Mouse (Mus musculus): ENCODE measurements around the gene Hes3.

Gene Hes3

DNA sequence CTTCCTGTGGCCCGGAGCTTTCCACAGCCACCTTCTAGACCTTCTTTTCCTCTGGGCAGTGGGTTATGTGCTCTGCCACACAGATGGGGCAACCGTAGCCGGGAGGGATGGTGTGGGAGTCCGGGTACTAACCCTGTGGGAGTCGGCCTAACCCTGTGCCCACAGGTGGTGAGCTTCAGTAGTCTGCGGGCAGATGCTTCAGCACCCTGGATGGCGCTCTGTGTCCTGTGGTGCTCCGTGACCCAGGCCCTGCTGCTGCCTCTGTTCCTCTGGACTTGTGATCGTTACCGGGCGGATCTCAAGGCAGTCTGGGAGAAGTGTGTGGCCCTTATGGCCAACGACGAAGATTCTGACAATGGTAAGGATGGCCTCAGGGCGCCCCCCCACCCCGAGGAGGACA lies 9.9 kb downstream of the Hes3 start:
- DNase-seq (ENCODE audit: low read depth, low spot score), result no peak

- no peak for DNase-seq (ENCODE audit: low read depth, low spot score)
These were observed 12.5 kb downstream of the Hes3 start for GRCm38 (mm10) chr4:152278986-152279385.

GRCm38 (mm10) chr4:152277916-152278315 lies 13.5 kb downstream of the Hes3 start:
- DNase-seq (ENCODE audit: low read depth, low spot score), result no peak

DNA sequence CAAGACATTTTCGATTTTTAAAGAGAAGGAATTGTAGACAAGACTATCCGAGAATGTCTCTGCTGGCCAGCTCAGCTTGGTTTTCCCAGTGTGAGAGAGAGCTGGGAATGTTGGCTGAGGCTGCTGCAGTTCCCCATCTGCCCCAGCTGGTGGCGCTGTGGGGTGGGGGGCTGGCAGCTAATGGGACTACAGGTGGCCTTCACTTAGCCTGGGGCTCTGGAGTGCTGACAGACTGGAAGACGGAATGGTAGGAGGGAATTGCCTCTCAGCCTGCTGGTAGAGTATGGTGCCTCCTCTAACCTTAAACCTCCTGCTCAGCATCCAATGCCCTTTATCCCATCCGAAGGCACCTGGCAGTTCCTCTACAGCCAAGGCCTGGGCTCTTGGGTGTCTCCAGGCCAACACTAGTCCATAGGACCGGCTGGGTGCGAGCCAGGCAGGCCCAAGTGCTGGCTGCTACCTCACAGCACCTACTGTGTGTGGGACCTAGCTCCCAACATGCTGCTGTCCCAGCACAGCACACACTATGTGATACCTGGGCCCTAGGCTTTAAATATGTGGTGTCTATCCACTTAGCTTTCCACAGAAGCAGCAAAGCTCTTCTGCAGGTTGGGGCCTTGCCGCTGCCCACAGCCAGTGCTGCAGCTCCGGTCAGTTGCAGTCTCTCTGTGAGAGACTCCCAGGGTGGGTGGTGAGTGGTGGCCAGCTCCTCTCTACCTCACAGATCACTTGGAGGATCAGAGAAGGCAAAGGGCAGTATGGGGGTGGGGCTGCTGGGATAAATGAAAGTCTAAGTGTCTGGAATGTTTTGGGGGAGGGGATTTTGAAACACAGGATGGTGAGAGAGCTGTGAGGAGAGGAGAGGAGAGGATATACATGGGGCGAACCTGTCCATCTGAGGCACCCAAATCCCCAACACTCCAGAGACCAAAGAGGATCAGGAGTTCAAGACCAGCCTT lies 14.8 kb downstream of the Hes3 start:
- no peak for DNase-seq (ENCODE audit: low read depth, low spot score)

DNA sequence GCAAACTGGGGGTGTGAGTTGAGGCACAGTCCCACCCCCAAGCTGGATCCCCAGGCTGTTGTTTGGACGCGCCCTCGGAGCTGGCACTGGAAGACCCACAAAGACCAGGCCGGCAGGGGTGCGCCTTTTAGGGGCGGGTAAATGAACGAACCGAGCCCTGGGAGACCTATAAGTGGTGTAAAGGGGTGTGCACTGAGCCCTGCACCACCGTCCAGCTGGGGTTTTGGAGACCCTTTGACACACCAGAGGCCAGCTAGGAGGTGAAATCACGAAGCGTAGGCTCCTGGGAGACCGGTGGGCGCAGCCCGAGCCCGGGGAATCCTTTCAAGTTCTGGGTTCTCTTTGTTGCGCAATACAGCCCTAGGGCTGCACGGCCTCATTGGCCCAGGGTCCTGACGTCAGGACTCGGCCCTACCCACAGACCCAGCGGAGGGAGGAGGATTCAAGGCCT lies 16.8 kb downstream of the Hes3 start:
- peak; percentile 51 for DNase-seq (ENCODE audit: low read depth, low spot score)

GRCm38 (mm10) chr4:152273621-152274236 lies 17.7 kb downstream of the Hes3 start, which contains the start of gene Gpr153:
TSS of gene Gpr153 (plus strand) at chr4:152274232.
- DNase-seq (ENCODE audit: low read depth, low spot score), result no peak

GRCm38 (mm10) chr4:152273191-152273590 lies 18.3 kb downstream of the Hes3 start:
- no peak for DNase-seq (ENCODE audit: low read depth, low spot score)

DNA sequence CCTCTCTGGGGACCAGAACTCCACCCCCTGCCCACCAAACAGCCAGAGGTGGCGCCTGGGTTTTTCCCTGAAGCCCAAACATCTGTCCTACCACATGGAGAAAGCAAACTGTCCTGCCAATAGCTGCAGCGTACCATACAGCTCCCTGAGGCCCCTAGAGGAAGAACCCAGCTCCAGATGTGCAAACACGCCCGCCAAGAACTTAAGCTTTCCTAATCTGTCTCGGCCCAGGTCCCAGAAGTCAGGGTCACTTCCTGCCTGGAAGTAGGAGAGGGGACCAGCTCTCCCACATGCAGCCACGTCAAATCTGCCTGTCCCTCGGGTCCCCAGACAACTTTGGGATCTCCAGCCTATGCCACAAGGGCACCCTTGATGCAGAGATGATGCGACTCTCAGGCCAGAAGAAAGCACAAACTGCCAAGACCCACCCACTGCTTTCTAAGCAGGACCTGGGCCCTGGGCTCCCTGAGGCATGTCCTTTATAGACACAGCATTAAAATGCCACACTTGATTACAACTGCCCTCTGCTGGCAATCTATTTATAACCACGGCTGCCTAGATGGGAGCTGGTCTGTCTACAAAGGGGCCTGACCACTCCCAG lies 18.9 kb downstream of the Hes3 start:
- peak; percentile 82 for DNase-seq (ENCODE audit: low read depth, low spot score)

DNA sequence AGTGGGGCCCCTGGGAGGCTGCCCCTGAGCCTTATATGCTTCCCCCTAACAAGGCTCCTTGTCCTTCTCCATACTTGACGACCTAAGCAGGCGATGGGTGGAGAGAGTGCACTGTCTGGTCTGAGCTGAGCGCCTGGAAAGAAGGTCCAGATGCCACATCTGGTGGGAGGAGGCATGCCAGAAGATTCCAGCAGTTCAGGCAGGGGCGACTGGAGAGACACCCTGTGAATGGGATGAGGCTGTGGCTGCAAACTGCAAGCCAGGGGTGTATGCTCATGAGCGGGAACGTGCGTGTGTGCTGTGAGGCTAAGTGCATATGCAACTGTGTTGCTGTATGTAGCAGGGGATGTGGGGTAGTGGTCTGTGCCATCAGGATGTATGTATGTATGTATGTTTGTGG lies 19.5 kb downstream of the Hes3 start:
- DNase-seq (ENCODE audit: low read depth, low spot score), result no peak

DNA sequence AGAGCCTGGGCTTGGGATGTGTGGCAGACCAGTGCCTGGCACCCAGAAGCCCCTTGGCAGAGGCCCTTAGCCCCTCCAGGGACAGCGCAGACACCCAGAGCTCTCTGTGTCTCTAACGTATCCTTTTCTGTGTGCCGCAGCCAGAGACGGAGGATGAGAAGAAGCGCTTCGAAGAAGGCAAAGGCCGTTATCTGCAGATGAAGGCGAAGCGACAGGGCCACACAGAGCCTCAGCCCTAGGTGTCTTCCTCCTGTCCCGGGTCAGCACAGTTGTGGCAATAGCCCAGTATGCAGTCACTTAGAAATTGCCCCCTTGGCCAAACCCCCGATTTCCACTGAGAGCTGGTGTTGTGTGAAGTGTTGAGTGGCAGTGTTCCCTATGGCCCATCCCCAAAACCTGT lies 20.1 kb downstream of the Hes3 start:
- DNase-seq (ENCODE audit: low read depth, low spot score), result no peak

DNA sequence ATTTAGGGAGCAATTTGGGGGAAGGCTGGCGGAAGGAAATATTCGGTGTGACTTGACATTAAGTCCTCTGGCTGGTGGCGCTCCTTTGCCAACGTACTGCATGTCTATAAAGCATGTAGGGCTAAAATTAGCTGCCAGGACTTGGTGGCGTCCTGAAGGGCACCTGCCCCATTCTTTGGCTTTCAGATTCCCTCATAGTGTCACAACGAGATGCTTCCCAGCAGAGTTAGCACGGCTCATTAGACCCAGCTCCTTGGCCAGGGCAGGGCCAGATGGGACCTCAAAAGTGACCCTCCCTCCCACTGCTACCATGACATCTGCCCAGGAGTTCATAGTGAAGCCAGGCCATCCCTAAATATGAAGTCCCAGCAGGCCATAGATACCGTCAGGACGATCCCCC lies 20.9 kb downstream of the Hes3 start:
- DNase-seq (ENCODE audit: low read depth, low spot score), result no peak

DNA sequence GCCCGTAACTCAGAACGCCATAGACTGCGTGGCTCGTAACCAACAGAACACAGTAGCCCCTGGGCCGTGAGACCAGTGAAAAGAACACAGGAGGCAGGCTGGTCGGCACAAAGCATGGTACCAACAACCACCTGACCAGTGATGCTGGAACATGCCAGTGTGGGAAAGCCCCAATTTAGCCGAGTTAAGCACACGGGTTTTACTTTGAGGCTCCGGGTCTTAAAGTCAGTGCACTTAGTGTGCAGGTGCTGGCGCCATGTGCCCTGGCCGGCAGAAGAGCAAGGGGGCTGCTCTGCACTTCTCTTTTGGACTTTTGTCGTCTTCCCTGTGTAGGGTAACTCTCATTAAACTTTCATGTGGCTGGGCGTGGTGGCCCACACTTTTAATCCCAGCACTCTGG lies 21.5 kb downstream of the Hes3 start:
- no peak for DNase-seq (ENCODE audit: low read depth, low spot score)

DNA sequence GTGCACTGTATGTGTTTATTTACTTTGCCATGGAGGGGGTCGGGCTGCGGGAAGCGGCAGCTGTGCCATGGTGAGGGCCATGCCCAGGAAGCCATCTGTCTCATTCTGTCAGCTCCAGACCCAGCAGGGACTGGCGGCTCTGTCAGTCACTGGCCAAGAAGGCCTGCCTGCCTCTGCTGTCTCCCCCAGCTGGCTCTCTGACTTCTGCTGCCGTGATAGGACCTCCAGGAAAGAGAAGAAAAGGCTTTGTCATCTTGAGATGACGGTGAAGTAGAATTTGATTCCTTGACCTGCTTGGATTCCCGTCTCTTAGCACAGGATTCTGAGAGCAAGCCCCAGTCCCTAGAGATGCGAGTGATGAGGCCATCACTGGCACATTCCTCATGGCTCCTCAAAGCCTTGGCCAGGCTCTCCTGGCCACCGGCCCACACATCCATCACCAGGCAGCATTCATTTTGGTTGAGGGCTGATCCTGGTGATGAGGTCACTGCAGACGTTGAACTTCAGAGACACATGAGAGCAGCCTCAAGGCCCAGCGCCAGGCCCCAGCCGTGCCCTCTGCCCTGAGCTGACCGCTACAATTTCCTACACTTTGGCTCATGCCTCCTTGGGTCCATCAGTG lies 23.6 kb downstream of the Hes3 start:
- peak; percentile 81 for DNase-seq (ENCODE audit: low read depth, low spot score)

DNA sequence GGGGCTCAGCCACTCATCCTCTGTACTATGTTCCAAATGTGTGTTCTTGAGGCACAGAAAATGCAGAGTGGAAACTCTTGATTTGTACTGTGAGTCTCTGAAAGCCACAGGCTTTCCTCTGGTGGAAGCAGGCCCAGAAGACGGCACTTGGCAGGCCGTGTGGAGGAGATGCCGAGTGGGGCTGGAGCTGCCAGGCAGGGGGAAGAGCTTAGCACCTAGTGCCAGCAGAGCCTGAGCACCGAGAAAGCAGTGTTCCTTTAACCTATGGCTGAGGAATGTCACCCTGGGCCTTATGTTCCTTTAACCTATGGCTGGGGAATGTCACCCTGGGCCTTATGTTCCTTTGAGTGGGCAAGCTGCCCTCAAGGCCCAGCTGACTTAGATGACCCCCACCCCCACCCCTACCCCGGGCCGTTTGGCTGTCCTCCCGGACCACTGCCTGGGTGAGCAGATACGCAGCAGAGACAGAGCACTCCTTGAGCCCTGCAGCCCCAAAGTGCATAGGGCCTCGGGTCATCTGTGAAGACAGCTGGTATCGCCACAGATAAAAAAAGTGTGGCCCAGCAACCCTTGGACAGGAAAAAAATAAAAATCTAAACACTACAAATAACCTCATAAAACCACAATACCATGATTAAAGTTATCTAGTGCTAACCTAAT lies 25.1 kb downstream of the Hes3 start:
- peak; percentile 79 for DNase-seq (ENCODE audit: low read depth, low spot score)

DNA sequence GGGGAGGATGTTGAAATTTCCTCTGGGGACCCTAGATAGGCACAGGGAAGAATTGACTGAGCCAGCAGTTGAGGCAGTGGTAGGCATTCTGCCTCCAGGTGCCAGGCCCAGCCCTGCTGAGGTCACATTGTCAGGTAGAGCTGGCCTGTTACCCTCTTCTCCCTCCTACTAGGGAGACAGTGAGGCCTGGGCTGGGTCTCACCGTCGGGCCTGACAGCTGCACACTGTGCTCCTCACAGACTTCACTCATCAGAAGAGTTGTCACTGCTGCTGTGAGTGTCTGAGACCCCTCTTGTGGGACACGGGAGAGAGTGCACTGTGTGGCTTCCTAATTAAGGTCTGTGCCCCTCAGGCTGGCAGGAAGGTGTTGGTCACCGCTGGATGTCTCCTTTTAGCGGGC lies 25.7 kb downstream of the Hes3 start:
- DNase-seq (ENCODE audit: low read depth, low spot score), result no peak

- no peak for DNase-seq (ENCODE audit: low read depth, low spot score)
These were observed 26.4 kb downstream of the Hes3 start for GRCm38 (mm10) chr4:152264867-152265568.

GRCm38 (mm10) chr4:152264177-152264530 lies 27.3 kb downstream of the Hes3 start:
- no peak for DNase-seq (ENCODE audit: low read depth, low spot score)

- DNase-seq (ENCODE audit: low read depth, low spot score), result no peak
These were observed 27.8 kb downstream of the Hes3 start for GRCm38 (mm10) chr4:152263512-152264176.

GRCm38 (mm10) chr4:152263089-152263488 lies 28.4 kb downstream of the Hes3 start:
- no peak for DNase-seq (ENCODE audit: low read depth, low spot score)

- peak; percentile 71 for DNase-seq (ENCODE audit: low read depth, low spot score)
These were observed 29.3 kb downstream of the Hes3 start for GRCm38 (mm10) chr4:152262187-152262586.
